Mouse (Mus musculus) G1E (cell line): ENCODE results near the gene Gpatch8.
"Not testable (repeated sequence)": the region's sequence is repeated elsewhere in the genome, so short reads cannot be mapped to it uniquely, and the experiment has no call there.

Experiments
- CTCF ChIP-seq: IDR thresholded peaks from 2 replicates; pipeline ENCODE4 v1.5.1; 2012; ENCODE audit warnings: low read depth, low read length, inconsistent platforms, mixed read lengths
- GATA1 ChIP-seq: IDR thresholded peaks from 2 replicates; pipeline ENCODE4 v1.6.1; 2012; ENCODE audit warnings: borderline replicate concordance, low read length, inconsistent platforms, mixed read lengths
- POLR2AphosphoS5 ChIP-seq: IDR thresholded peaks from 2 replicates; pipeline ENCODE4 v1.6.1; 2012; ENCODE audit warnings: low read depth, low read length, inconsistent platforms; ENCODE audit not compliant: insufficient replicate concordance
- TAL1 ChIP-seq: conservative IDR thresholded peaks from 2 replicates; pipeline ENCODE4 v1.6.1; 2012; ENCODE audit warnings: low read depth, low read length, inconsistent platforms, mixed read lengths

- not testable (repeated sequence) for TF ChIP-seq CTCF, POLR2AphosphoS5, GATA1, TAL1
Measured at GRCm38 (mm10) chr11:102540286-102540685, 15.9 kb downstream of the Gpatch8 start.
